Mouse (Mus musculus) liver, postnatal 0 days (tissue): ENCODE measurements around the gene Psmd9. TPM values are rescaled to one million over a fixed set of nuclear protein-coding genes. Genes with fewer than 3 reads are reported as not detected.

Source experiments
- ATAC-seq: fragments of 200-750 bp; cut with Nextera tagmentation; 2 replicates; pipeline ENCODE4 v1.8.0; 2017; ENCODE audit warnings: mild to moderate bottlenecking, moderate library complexity
- DNase-seq: peaks from one replicate; pipeline ENCODE4 v3.0.0-alpha.2; 2016
- H3K27ac ChIP-seq: fragments of 300-500 bp; sonication (generic); 2 replicates; pipeline ENCODE4 v1.5.1; 2014; ENCODE audit warnings: antibody characterized with exemption, moderate library complexity, mild to moderate bottlenecking, low read depth
- H3K27me3 ChIP-seq: fragments of 300-500 bp; sonication (generic); 2 replicates; pipeline ENCODE4 v1.6.1; 2014; ENCODE audit warnings: low read length, control low read depth, mixed read lengths; ENCODE audit not compliant: insufficient read depth
- H3K36me3 ChIP-seq: fragments of 300-500 bp; sonication (generic); replicated peaks from 2 replicates; pipeline ENCODE4 v1.6.1; 2014; ENCODE audit warnings: mild to moderate bottlenecking, control low read depth, low read length, moderate library complexity, mixed read lengths; ENCODE audit not compliant: insufficient read depth
- H3K4me1 ChIP-seq: fragments of 300-500 bp; sonication (generic); 2 replicates; pipeline ENCODE4 v1.6.1; 2014; ENCODE audit warnings: antibody characterized with exemption, mild to moderate bottlenecking, control low read depth; ENCODE audit not compliant: insufficient read depth
- H3K4me2 ChIP-seq: fragments of 300-500 bp; sonication (generic); 2 replicates; pipeline ENCODE4 v1.6.1; 2014; ENCODE audit warnings: low read depth, mild to moderate bottlenecking, low read length, moderate library complexity, mixed read lengths
- H3K4me3 ChIP-seq: fragments of 300-500 bp; sonication (generic); 2 replicates; pipeline ENCODE4 v1.5.1; 2014; ENCODE audit warnings: low read depth, low read length
- H3K9ac ChIP-seq: fragments of 300-500 bp; sonication (generic); replicated peaks from 2 replicates; pipeline ENCODE4 v1.6.1; 2014; ENCODE audit warnings: mild to moderate bottlenecking, moderate library complexity
- H3K9me3 ChIP-seq: fragments of 300-500 bp; sonication (generic); 2 replicates; pipeline ENCODE4 v1.6.1; 2016; ENCODE audit warnings: mild to moderate bottlenecking, control low read depth, low read length, mixed read lengths
- CTCF ChIP-seq: sonication (generic); IDR thresholded peaks from 2 replicates; pipeline ENCODE4 v1.5.1; 2016; ENCODE audit warnings: antibody characterized with exemption, low read depth
- EP300 ChIP-seq: IDR thresholded peaks from 2 replicates; pipeline ENCODE4 v1.6.1; 2016; ENCODE audit warnings: antibody characterized with exemption, low read depth, mild to moderate bottlenecking
- WGBS: fragments of 180-500 bp; shearing (Covaris S2); extraction: QIAGEN DNeasy Blood & Tissue Kit; methylation state at CpG from one replicate; pipeline ENCODE4 v1.1.7; 2014; ENCODE audit not compliant: insufficient replicate concordance; 5-methylcytosine and 5-hydroxymethylcytosine counted together
- polyA plus RNA-seq: library from polyadenylated mRNA; unstranded; fragments of >200 nt; fragmentation: Nextera tagmentation; extraction: Ambion mirVana; gene quantifications from 2 replicates; pipeline ENCODE4 v1.2.1, GENCODE M21; 2015

The Psmd9 gene
- polyA plus RNA-seq, 1 experiment from 2014 or later: 120 TPM

- TF ChIP-seq EP300 (no peak), CTCF (no peak)
- H3K9ac ChIP-seq: no peak overlapping the region
- 70% methylated on average over 5 of the region's 5 CpGs for WGBS
Measured at GRCm38 (mm10) chr5:123272927-123273326, 103.7 kb downstream of the Psmd9 start.

GRCm38 (mm10) chr5:123276636-123277341, 107.6 kb downstream of the Psmd9 start:
- Histone ChIP-seq H3K9me3 (no peaks in the 10 kb centered on the region), H3K9ac (no peak overlapping the region), H3K27ac (no peak overlapping the region), H3K4me2 (no peak overlapping the region), H3K4me3 (no peak overlapping the region), H3K4me1 (no peaks in the 10 kb centered on the region), H3K27me3 (no peaks in the 10 kb centered on the region), H3K36me3 (no peaks in the 10 kb centered on the region)
- WGBS: 80% methylated on average over 9 of the region's 9 CpGs
- DNase-seq: no peak
- ATAC-seq: no peak
- TF ChIP-seq EP300: no peak
- no peak for TF ChIP-seq CTCF

More at GRCm38 (mm10) chr5:123272927-123273326, 103.7 kb downstream of the Psmd9 start:
- Histone ChIP-seq H3K4me1 (no peaks in the 10 kb centered on the region), H3K27me3 (no peaks in the 10 kb centered on the region), H3K36me3 (no peaks in the 10 kb centered on the region), H3K9me3 (no peaks in the 10 kb centered on the region), H3K4me2 (no peak overlapping the region), H3K4me3 (no peak overlapping the region), H3K27ac (no peak overlapping the region)
- ATAC-seq (no peak), DNase-seq (no peak)

- H3K9me3 ChIP-seq: no peaks in the 10 kb centered on the region
- H3K4me2 ChIP-seq: no peak overlapping the region
- WGBS: 58% methylated on average over 7 of the region's 7 CpGs
- H3K27ac ChIP-seq: no peak overlapping the region
- ATAC-seq (no peak), DNase-seq (no peak)
- no peaks in the 10 kb centered on the region for H3K36me3 ChIP-seq
- H3K4me1 ChIP-seq: no peaks in the 10 kb centered on the region
- no peak overlapping the region for H3K4me3 ChIP-seq
- TF ChIP-seq EP300 (no peak), CTCF (no peak)
- H3K9ac ChIP-seq: no peak overlapping the region
- H3K27me3 ChIP-seq: no peaks in the 10 kb centered on the region
Measured at GRCm38 (mm10) chr5:123277342-123277701, 108.1 kb downstream of the Psmd9 start.

GRCm38 (mm10) chr5:123277704-123278103, 108.5 kb downstream of the Psmd9 start:
- 78% methylated on average over 4 of the region's 4 CpGs for WGBS
- TF ChIP-seq CTCF (no peak), EP300 (no peak)

GRCm38 (mm10) chr5:123279248-123279647, 110.0 kb downstream of the Psmd9 start:
- no peaks in the 10 kb centered on the region for H3K36me3 ChIP-seq
- ATAC-seq (no peak), DNase-seq (no peak)
- WGBS: 82% methylated on average over 4 of the region's 4 CpGs
- no peak overlapping the region for H3K27ac ChIP-seq
- H3K4me1 ChIP-seq: no peaks in the 10 kb centered on the region
- TF ChIP-seq EP300: no peak
- no peak for TF ChIP-seq CTCF
- H3K9me3 ChIP-seq: no peaks in the 10 kb centered on the region
- H3K27me3 ChIP-seq: no peaks in the 10 kb centered on the region
- H3K9ac ChIP-seq: no peak overlapping the region
- no peak overlapping the region for H3K4me3 ChIP-seq
- H3K4me2 ChIP-seq: no peak overlapping the region

More at GRCm38 (mm10) chr5:123277704-123278103, 108.5 kb downstream of the Psmd9 start:
- no peaks in the 10 kb centered on the region for H3K9me3 ChIP-seq
- no peak overlapping the region for H3K9ac ChIP-seq
- H3K27ac ChIP-seq: no peak overlapping the region
- no peak for DNase-seq
- H3K4me3 ChIP-seq: no peak overlapping the region
- H3K36me3 ChIP-seq: no peaks in the 10 kb centered on the region
- no peak for ATAC-seq
- no peaks in the 10 kb centered on the region for H3K27me3 ChIP-seq
- no peaks in the 10 kb centered on the region for H3K4me1 ChIP-seq
- no peak overlapping the region for H3K4me2 ChIP-seq

- no peak overlapping the region for H3K9ac ChIP-seq
- H3K9me3 ChIP-seq: no peaks in the 10 kb centered on the region
- TF ChIP-seq CTCF (no peak), EP300 (no peak)
- no peaks in the 10 kb centered on the region for H3K4me1 ChIP-seq
- no peaks in the 10 kb centered on the region for H3K27me3 ChIP-seq
- H3K36me3 ChIP-seq: no peaks in the 10 kb centered on the region
- DNase-seq (no peak), ATAC-seq (no peak)
- H3K4me2 ChIP-seq: no peak overlapping the region
- no peak overlapping the region for H3K4me3 ChIP-seq
- H3K27ac ChIP-seq: no peak overlapping the region
- WGBS: 70% methylated on average over 9 of the region's 9 CpGs
Measured at GRCm38 (mm10) chr5:123281336-123282136, 112.3 kb downstream of the Psmd9 start.
